Mouse (Mus musculus): ENCODE measurements around the gene Lair1. TPM values are rescaled to one million over a fixed set of nuclear protein-coding genes. Genes with fewer than 3 reads are reported as not detected.
A peak's percentile ranks its signal among the peaks of the same experiment; 100 is the strongest.
"Not testable (repeated sequence)": the region's sequence is repeated elsewhere in the genome, so short reads cannot be mapped to it uniquely, and the experiment has no call there.

The Lair1 gene
- polyA plus RNA-seq, 1 experiment from 2014 or later = 1.4 TPM

DNA sequence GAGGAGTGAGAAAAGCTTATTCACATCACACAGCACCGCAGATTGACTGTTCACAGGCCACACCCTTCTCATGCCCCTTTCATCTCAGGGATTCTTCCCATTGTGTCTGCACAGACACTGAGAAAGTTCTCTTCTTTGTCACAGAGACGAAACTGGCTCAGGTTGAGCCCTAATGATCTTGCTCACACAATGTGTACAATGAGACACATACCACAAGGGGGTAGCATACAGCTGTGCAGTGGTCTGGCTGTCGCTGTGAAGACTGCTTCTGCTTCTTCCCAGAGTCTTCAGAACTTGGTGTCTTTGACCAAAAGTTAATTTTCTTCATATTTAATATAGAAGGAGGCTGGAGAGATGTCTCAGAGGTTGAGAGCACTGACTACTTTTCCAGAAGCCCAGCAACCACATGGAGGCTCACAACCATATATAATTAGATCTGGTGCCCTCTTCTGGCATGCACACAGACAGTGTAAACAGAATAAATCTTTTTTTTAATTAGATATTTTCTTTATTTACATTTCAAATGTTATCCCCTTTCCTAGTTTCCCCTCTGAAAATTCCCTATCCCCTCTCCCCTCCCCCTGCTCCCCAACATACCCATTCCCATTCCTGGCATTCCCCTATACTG lies 36.1 kb downstream of the Lair1 start:
- Histone ChIP-seq H3K9ac (ENCODE audit: low read depth, low read length) (no peak overlapping the region), H3K27ac (no peak overlapping the region), H3K4me2 (ENCODE audit: low read length) (no peak overlapping the region), H3K4me1 (replicated peaks; ENCODE audit: insufficient read depth, low read length) (no peaks in the 10 kb centered on the region), H3K27me3 (ENCODE audit: insufficient read depth, low read length) (no peaks in the 10 kb centered on the region), H3K4me3 (replicated peaks; ENCODE audit: low read depth, low read length) (no peak overlapping the region), H3K36me3 (ENCODE audit: insufficient read depth, low read length) (no peaks in the 10 kb centered on the region), H3K9me3 (replicated peaks; ENCODE audit: low read length) (no peaks in the 10 kb centered on the region)
- ATAC-seq (replicated peaks; ENCODE audit: low FRiP score, low read depth) (no peak), DNase-seq (ENCODE audit: low spot score) (peak; percentile 12)
- 30% methylated on average over 3 of the region's 3 CpGs for WGBS
- peak; percentile 56 for TF ChIP-seq CTCF (IDR thresholded peaks at IDR 0.05; ENCODE audit: low read depth)

DNA sequence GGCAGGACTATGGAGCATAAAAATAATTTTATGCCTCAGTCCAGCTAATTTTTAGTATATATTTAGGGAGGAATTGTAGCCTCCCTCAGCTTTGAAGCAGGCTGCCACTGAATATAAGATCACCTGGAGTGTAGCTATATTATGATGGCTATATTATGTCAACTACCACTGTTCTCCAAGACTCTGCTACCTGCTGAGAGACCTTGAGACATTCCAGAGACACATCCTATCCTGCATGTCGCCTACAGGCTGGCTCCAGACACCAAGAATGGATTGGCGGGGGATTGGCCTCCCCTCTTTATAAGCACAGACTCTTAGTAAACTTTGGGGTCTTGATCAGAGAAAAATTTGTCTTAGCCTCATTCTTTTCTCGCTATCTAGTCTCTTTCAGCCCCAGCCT lies 58.4 kb downstream of the Lair1 start:
- H3K9ac ChIP-seq (ENCODE audit: low read depth, low read length); H3K9me3 ChIP-seq (replicated peaks; ENCODE audit: low read length); H3K4me3 ChIP-seq (replicated peaks; ENCODE audit: low read depth, low read length); H3K4me1 ChIP-seq (replicated peaks; ENCODE audit: insufficient read depth, low read length); H3K4me2 ChIP-seq (ENCODE audit: low read length); ATAC-seq (replicated peaks; ENCODE audit: low FRiP score, low read depth); H3K36me3 ChIP-seq (ENCODE audit: insufficient read depth, low read length); DNase-seq (ENCODE audit: low spot score); H3K27ac ChIP-seq; H3K27me3 ChIP-seq (ENCODE audit: insufficient read depth, low read length): not testable (repeated sequence)
- 64% methylated on average over 3 of the region's 3 CpGs for WGBS

DNA sequence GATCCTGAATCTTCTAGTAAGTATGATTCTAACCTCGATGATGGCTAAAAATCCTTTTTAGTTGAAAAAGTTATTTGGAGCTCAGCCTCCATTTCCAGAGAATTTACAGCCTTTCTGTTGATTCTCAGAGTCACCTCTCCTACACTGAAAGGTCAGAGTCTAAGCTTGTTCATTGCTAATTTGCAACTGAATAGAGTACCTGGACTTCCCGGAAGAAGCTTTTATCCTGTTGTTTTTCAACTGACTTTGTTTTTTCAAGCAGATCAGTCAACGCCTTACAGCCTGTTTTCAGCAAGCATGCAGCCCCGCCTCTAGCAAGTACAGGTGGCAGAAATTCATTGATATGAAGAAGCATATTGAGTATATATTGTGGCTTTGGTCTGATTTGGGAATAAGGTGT lies 59.0 kb downstream of the Lair1 start:
- H3K36me3 ChIP-seq (ENCODE audit: insufficient read depth, low read length); H3K4me3 ChIP-seq (replicated peaks; ENCODE audit: low read depth, low read length); H3K27me3 ChIP-seq (ENCODE audit: insufficient read depth, low read length); H3K9me3 ChIP-seq (replicated peaks; ENCODE audit: low read length); H3K4me1 ChIP-seq (replicated peaks; ENCODE audit: insufficient read depth, low read length); H3K9ac ChIP-seq (ENCODE audit: low read depth, low read length); H3K4me2 ChIP-seq (ENCODE audit: low read length); ATAC-seq (replicated peaks; ENCODE audit: low FRiP score, low read depth); H3K27ac ChIP-seq; DNase-seq (ENCODE audit: low spot score): not testable (repeated sequence)
- WGBS = 71% methylated on average over 4 of the region's 4 CpGs

DNA sequence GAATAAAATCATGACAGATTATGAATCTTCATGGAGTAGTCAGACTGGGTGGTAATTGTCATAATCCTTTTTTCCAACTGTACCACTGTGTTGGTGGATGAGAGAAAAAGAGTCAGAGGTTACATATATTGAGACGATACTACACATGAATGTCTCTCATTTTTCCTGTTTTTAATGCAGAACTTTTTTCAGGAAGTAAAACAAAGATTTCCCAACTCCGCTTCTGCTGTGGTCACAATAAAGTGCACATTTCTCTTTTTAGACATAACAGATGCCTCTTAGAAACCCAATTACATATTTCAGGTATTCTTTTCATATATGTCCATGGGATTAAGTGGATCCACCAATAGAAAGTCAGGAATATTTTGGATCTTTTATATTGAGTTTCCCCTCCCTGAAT lies 101.0 kb downstream of the Lair1 start:
- H3K36me3 ChIP-seq (ENCODE audit: insufficient read depth, low read length) = no peaks in the 10 kb centered on the region

DNA sequence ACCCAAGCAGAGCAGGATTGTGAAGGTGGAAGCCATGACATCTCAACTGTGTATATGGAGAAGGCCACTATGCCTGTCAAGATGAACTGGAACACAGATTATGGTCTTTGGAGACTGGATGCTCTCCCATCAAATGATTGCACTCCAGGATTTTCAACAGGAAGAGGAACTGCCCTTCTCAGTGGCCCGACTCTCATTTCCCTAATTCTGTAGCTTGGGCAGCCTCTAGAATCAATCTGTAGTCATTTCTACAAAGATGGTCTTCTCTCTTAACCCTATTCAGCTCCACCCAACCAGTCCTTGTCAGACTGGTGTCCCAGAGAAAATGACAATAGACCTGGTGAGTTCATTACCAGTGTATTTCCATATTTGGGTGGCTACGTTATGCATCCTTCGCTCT lies 105.6 kb downstream of the Lair1 start:
- Histone ChIP-seq H3K4me2 (ENCODE audit: low read length) (no peak overlapping the region), H3K27ac (no peak overlapping the region), H3K4me1 (replicated peaks; ENCODE audit: insufficient read depth, low read length) (no peaks in the 10 kb centered on the region), H3K36me3 (ENCODE audit: insufficient read depth, low read length) (no peaks in the 10 kb centered on the region), H3K9me3 (replicated peaks; ENCODE audit: low read length) (no peaks in the 10 kb centered on the region), H3K27me3 (ENCODE audit: insufficient read depth, low read length) (no peaks in the 10 kb centered on the region), H3K4me3 (replicated peaks; ENCODE audit: low read depth, low read length) (no peak overlapping the region), H3K9ac (ENCODE audit: low read depth, low read length) (no peak overlapping the region)
- WGBS = 78% methylated on average over 3 of the region's 3 CpGs
- ATAC-seq (replicated peaks; ENCODE audit: low FRiP score, low read depth) (no peak), DNase-seq (ENCODE audit: low spot score) (no peak)
- no peak for TF ChIP-seq CTCF (IDR thresholded peaks at IDR 0.05; ENCODE audit: low read depth)

More for the DNA sequence above, 101.0 kb downstream of the Lair1 start:
- H3K9ac ChIP-seq (ENCODE audit: low read depth, low read length) = no peak overlapping the region
- no peaks in the 10 kb centered on the region for H3K9me3 ChIP-seq (replicated peaks; ENCODE audit: low read length)
- no peaks in the 10 kb centered on the region for H3K4me1 ChIP-seq (replicated peaks; ENCODE audit: insufficient read depth, low read length)
- H3K27me3 ChIP-seq (ENCODE audit: insufficient read depth, low read length) = no peaks in the 10 kb centered on the region
- no peak for DNase-seq (ENCODE audit: low spot score)
- H3K4me2 ChIP-seq (ENCODE audit: low read length) = no peak overlapping the region
- TF ChIP-seq CTCF (IDR thresholded peaks at IDR 0.05; ENCODE audit: low read depth) = no peak
- no peak overlapping the region for H3K4me3 ChIP-seq (replicated peaks; ENCODE audit: low read depth, low read length)
- no peak overlapping the region for H3K27ac ChIP-seq
- 89% methylated on average over 2 of the region's 2 CpGs for WGBS
- no peak for ATAC-seq (replicated peaks; ENCODE audit: low FRiP score, low read depth)

Other genes with a start within 250 kb of the Lair1 start
- not detected in 2 replicates for gene Gm15448, start 237.5 kb downstream of the Lair1 start, polyA plus RNA-seq (2015; fragmentation: Nextera tagmentation; extraction: Ambion mirVana)
- gene Pira2, start 218.2 kb downstream of the Lair1 start, polyA plus RNA-seq (2015; fragmentation: Nextera tagmentation; extraction: Ambion mirVana) = 0.17 and 0.24 TPM in 2 replicates
- gene Gm14548, start 165.1 kb downstream of the Lair1 start, polyA plus RNA-seq (2015; fragmentation: Nextera tagmentation; extraction: Ambion mirVana) = 0.08 and 0.11 TPM in 2 replicates
- gene Lilra6, start 147.7 kb downstream of the Lair1 start, polyA plus RNA-seq (2015; fragmentation: Nextera tagmentation; extraction: Ambion mirVana) = 0.12 and 0.32 TPM in 2 replicates
- 1.5 and 1.9 TPM in 2 replicates for gene Ttyh1, start 56.2 kb upstream of the Lair1 start, polyA plus RNA-seq (2015; fragmentation: Nextera tagmentation; extraction: Ambion mirVana)
- gene Leng8, start 73.8 kb upstream of the Lair1 start, polyA plus RNA-seq (2015; fragmentation: Nextera tagmentation; extraction: Ambion mirVana) = 30.4 and 30.8 TPM in 2 replicates
- gene Leng9, start 87.2 kb upstream of the Lair1 start, polyA plus RNA-seq (2015; fragmentation: Nextera tagmentation; extraction: Ambion mirVana) = 4.1 and 4.4 TPM in 2 replicates
- 48.1 and 52.4 TPM in 2 replicates for gene Cdc42ep5, start 101.7 kb upstream of the Lair1 start, polyA plus RNA-seq (2015; fragmentation: Nextera tagmentation; extraction: Ambion mirVana)
- gene Lilra5, start 174.6 kb upstream of the Lair1 start, polyA plus RNA-seq (2015; fragmentation: Nextera tagmentation; extraction: Ambion mirVana) = 0.17 and 0.33 TPM in 2 replicates